Mouse (Mus musculus) hindbrain, embryonic 15.5 days (tissue): ENCODE data around the gene Gm13698. TPM values are rescaled to one million over a fixed set of nuclear protein-coding genes. Genes with fewer than 3 reads are reported as not detected.
A peak's percentile ranks its signal among the peaks of the same experiment; 100 is the strongest.
"Not testable (repeated sequence)": the region's sequence is repeated elsewhere in the genome, so short reads cannot be mapped to it uniquely, and the experiment has no call there.

Experiments used
- ATAC-seq: fragments of 200-750 bp; cut with Nextera tagmentation; 2 replicates; pipeline ENCODE4 v1.8.0; 2017; ENCODE audit warnings: low read depth, moderate number of reproducible peaks, moderate TSS enrichment; ENCODE audit not compliant: low FRiP score
- H3K27ac ChIP-seq: fragments of 300-500 bp; sonication (generic); replicated peaks from 2 replicates; pipeline ENCODE4 v1.5.1; 2015; ENCODE audit warnings: mild to moderate bottlenecking, inconsistent platforms
- H3K27me3 ChIP-seq: fragments of 300-500 bp; sonication (generic); 2 replicates; pipeline ENCODE4 v1.6.1; 2015; ENCODE audit warnings: control low read depth, inconsistent platforms
- H3K36me3 ChIP-seq: fragments of 300-500 bp; sonication (generic); 2 replicates; pipeline ENCODE4 v1.6.1; 2015; ENCODE audit warnings: control low read depth, inconsistent platforms
- H3K4me1 ChIP-seq: fragments of 300-500 bp; sonication (generic); replicated peaks from 2 replicates; pipeline ENCODE4 v1.6.1; 2015; ENCODE audit warnings: control low read depth, inconsistent platforms
- H3K4me2 ChIP-seq: fragments of 300-500 bp; sonication (generic); 2 replicates; pipeline ENCODE4 v1.6.1; 2015; ENCODE audit warnings: moderate library complexity, mild to moderate bottlenecking, inconsistent platforms
- H3K4me3 ChIP-seq: fragments of 300-500 bp; sonication (generic); 2 replicates; pipeline ENCODE4 v1.5.1; 2015; ENCODE audit warnings: mild to moderate bottlenecking, inconsistent platforms
- H3K9ac ChIP-seq: fragments of 300-500 bp; sonication (generic); 2 replicates; pipeline ENCODE4 v1.6.1; 2015; ENCODE audit warnings: inconsistent platforms
- H3K9me3 ChIP-seq: fragments of 300-500 bp; sonication (generic); 2 replicates; pipeline ENCODE4 v1.6.1; 2016; ENCODE audit warnings: control low read depth, inconsistent platforms
- WGBS: fragments of 180-500 bp; shearing (Covaris S2); methylation state at CpG from one replicate; pipeline ENCODE4 v1.1.7; 2015; 5-methylcytosine and 5-hydroxymethylcytosine counted together
- polyA plus RNA-seq: library from polyadenylated mRNA; unstranded; fragments of >200 nt; fragmentation: Nextera tagmentation; extraction: Ambion mirVana; gene quantifications from 2 replicates; pipeline ENCODE4 v1.2.1, GENCODE M21; 2015

Gm13698 gene
- polyA plus RNA-seq = not detected in 2 replicates

DNA sequence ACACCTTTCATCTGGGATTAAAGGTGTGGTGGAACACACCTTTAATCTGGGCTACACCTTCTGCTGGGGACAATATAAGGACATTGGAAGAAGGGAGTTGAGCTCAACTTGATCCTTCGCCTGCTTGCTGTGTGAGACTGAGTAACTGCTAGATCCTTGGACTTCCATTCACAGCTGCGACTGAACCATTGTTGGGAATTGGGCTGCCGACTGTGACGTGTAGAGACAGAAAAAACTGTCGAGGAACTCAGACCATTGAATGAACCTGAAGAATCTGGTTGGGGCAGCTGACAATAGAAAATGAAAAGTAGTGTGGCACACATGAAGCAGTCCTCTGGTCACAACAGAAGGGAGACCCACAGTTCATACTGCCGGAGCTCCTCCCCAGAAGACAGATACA is at the start of gene Gm13698:
Gene Gm13698, plus strand, starts transcription at position 301 of the 400 bp plus-strand sequence.
- H3K9ac ChIP-seq, H3K27ac ChIP-seq, ATAC-seq, H3K4me1 ChIP-seq, H3K4me2 ChIP-seq, H3K27me3 ChIP-seq, H3K4me3 ChIP-seq, H3K9me3 ChIP-seq, H3K36me3 ChIP-seq: not testable (repeated sequence)
- WGBS = no CpG with 5 or more reads among the region's 6 CpGs

DNA sequence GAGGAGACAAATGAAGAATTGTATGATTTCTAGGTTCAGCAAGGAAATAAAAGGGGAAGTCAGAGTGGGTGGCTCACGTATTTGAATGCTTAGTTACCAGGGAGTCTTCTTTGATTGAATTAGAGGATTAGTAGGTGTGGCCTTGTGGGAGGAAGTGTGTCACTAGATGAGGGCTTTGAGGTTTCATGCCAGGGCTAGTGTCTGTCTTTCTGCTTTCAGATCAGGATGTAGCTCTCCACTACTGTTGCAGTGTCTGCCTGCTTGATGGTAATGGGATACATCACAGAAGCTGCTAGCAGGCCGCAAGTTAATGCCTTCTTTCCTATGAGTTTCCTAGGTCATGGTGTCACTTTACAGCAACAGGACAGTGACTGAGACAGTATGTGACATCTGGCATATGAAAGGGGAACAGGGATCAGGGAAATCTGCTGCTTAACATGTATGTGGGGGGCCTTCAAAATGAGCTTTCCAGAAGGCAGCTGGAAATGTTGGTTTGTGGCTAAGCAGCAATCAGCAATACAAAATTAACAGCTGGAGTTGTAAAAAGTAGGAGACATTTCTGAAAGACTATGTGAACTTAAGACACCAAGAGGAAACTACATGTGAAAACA is 25.9 kb upstream of the Gm13698 start:
- Histone ChIP-seq H3K4me3 (no peak overlapping the region), H3K9ac (no peak overlapping the region), H3K4me2 (no peak overlapping the region), H3K9me3 (no peaks in the 10 kb centered on the region), H3K27ac (no peak overlapping the region), H3K27me3 (no peaks in the 10 kb centered on the region), H3K36me3 (no peaks in the 10 kb centered on the region), H3K4me1 (no peaks in the 10 kb centered on the region)
- WGBS = 63% methylated on average over 2 of the region's 2 CpGs
- ATAC-seq = no peak

DNA sequence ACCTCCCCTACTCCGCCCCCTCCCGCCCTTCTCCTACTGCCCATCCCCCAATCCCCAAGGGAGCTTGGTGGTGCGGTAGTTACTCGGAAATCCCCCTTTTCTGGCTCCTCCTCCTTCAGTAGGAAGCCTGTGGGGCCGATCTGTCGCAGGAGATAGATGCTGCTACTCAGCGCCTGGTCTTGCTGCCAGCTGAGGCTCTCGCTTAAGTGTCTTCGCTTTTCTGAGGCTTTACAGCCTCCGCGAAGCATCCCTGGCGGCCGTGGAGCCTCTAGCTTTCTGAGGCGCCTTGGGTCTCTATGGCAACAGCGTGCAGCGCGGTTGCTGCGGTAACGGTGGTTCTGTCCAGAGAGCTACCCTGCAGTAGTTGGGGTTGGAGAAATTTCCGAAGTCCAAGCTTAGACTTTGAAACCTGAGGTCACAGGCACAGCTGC is 14.5 kb upstream of the Gm13698 start, which contains the start of gene Zswim2:
Gene Zswim2, minus strand, starts transcription at position 298 of the 431 bp plus-strand sequence.
- H3K4me3 ChIP-seq = peak within 1 kb of the TSS; percentile 38
- peaks cover 4% of the 10 kb centered on the region; the same call in 1 of the 2 replicates for H3K4me1 ChIP-seq
- peak; percentile 99 for ATAC-seq
- WGBS = under 1% methylated on average over 20 of the region's 20 CpGs
- no peaks in the 10 kb centered on the region for H3K27me3 ChIP-seq
- H3K27ac ChIP-seq = 0 out of 2 replicates have a peak within 1 kb of the TSS, but pooled peaks have one; percentile 3
- H3K36me3 ChIP-seq = no peaks in the 10 kb centered on the region
- no peaks in the 10 kb centered on the region for H3K9me3 ChIP-seq
- H3K9ac ChIP-seq = 0 out of 2 replicates have a peak within 1 kb of the TSS, but pooled peaks have one; percentile 2
- H3K4me2 ChIP-seq = peak within 1 kb of the TSS; percentile 80

DNA sequence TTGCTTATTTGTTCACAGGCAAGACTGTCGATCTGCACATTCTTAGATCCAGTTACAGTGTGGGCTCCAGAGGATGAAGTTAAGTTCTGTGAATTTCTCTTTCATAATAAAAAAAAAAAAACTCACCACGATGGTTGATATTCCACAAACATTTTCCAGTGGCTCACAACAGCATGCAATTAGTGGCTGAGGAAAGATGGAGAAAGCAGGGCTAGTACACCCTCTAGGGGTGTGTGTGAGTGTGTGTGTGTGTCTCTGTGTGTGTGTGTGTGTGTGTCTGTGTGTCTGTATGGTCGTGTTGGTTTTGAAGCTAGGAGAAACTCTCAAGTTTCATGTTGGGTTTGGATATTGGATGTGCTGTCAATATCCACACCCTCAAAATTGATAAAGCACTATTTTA is 14.1 kb upstream of the Gm13698 start:
- no peak overlapping the region for H3K27ac ChIP-seq
- 35% methylated on average over 3 of the region's 3 CpGs for WGBS
- H3K4me3 ChIP-seq = peak overlapping the region; percentile 38
- no peaks in the 10 kb centered on the region for H3K9me3 ChIP-seq
- no peaks in the 10 kb centered on the region for H3K27me3 ChIP-seq
- ATAC-seq = peak; percentile 39; the same call in 1 of the 2 replicates
- H3K4me1 ChIP-seq = peaks cover 4% of the 10 kb centered on the region; the same call in 1 of the 2 replicates
- no peaks in the 10 kb centered on the region for H3K36me3 ChIP-seq
- peak overlapping the region; percentile 80 for H3K4me2 ChIP-seq
- no peak overlapping the region for H3K9ac ChIP-seq

DNA sequence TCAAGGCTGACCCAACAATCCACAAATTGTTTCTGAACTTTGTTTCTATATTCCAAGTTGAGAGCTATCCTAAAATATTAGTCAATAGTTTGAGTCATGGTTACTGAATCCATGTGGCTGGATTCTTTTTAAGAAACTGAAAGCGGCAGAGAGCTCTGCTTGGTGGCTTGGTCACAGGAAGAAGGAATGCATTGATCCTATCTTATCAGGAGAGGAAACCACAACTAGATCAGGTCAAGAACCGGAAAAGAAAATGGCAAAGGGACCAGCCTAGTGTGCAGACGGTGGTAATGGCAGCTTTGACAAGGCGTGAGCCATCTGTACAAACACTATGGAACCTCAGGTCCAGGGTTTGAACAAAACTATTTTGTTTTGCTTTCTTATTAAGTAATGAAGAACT is 13.7 kb upstream of the Gm13698 start:
- Histone ChIP-seq H3K4me1 (peaks cover 4% of the 10 kb centered on the region; the same call in 1 of the 2 replicates), H3K4me2 (no peak overlapping the region), H3K27me3 (no peaks in the 10 kb centered on the region), H3K9me3 (no peaks in the 10 kb centered on the region), H3K27ac (no peak overlapping the region), H3K9ac (no peak overlapping the region), H3K36me3 (no peaks in the 10 kb centered on the region), H3K4me3 (no peak overlapping the region)
- WGBS = 77% methylated on average over 4 of the region's 4 CpGs
- no peak for ATAC-seq

DNA sequence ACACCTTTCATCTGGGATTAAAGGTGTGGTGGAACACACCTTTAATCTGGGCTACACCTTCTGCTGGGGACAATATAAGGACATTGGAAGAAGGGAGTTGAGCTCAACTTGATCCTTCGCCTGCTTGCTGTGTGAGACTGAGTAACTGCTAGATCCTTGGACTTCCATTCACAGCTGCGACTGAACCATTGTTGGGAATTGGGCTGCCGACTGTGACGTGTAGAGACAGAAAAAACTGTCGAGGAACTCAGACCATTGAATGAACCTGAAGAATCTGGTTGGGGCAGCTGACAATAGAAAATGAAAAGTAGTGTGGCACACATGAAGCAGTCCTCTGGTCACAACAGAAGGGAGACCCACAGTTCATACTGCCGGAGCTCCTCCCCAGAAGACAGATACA is 5.7 kb downstream of the Gm13698 start, which contains the start of gene Gm13693:
Gene Gm13693, plus strand, starts transcription at position 301 of the 400 bp plus-strand sequence.
- WGBS = no CpG with 5 or more reads among the region's 6 CpGs
- H3K9ac ChIP-seq, H3K36me3 ChIP-seq, H3K4me2 ChIP-seq, H3K4me1 ChIP-seq, H3K9me3 ChIP-seq, H3K27me3 ChIP-seq, H3K27ac ChIP-seq, ATAC-seq, H3K4me3 ChIP-seq: not testable (repeated sequence)

DNA sequence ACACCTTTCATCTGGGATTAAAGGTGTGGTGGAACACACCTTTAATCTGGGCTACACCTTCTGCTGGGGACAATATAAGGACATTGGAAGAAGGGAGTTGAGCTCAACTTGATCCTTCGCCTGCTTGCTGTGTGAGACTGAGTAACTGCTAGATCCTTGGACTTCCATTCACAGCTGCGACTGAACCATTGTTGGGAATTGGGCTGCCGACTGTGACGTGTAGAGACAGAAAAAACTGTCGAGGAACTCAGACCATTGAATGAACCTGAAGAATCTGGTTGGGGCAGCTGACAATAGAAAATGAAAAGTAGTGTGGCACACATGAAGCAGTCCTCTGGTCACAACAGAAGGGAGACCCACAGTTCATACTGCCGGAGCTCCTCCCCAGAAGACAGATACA is 11.5 kb downstream of the Gm13698 start, which contains the start of gene Gm13695:
Gene Gm13695, plus strand, starts transcription at position 301 of the 400 bp plus-strand sequence.
- not testable (repeated sequence) for H3K27ac ChIP-seq, H3K4me2 ChIP-seq, H3K4me1 ChIP-seq, H3K9ac ChIP-seq, ATAC-seq, H3K36me3 ChIP-seq, H3K9me3 ChIP-seq, H3K4me3 ChIP-seq, H3K27me3 ChIP-seq
- no CpG with 5 or more reads among the region's 6 CpGs for WGBS

DNA sequence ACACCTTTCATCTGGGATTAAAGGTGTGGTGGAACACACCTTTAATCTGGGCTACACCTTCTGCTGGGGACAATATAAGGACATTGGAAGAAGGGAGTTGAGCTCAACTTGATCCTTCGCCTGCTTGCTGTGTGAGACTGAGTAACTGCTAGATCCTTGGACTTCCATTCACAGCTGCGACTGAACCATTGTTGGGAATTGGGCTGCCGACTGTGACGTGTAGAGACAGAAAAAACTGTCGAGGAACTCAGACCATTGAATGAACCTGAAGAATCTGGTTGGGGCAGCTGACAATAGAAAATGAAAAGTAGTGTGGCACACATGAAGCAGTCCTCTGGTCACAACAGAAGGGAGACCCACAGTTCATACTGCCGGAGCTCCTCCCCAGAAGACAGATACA is 17.3 kb downstream of the Gm13698 start, which contains the start of gene Gm13696:
Gene Gm13696, plus strand, starts transcription at position 301 of the 400 bp plus-strand sequence.
- not testable (repeated sequence) for H3K27ac ChIP-seq, H3K4me3 ChIP-seq, H3K4me1 ChIP-seq, H3K9me3 ChIP-seq, H3K9ac ChIP-seq, ATAC-seq, H3K36me3 ChIP-seq, H3K4me2 ChIP-seq, H3K27me3 ChIP-seq
- WGBS = no CpG with 5 or more reads among the region's 6 CpGs

DNA sequence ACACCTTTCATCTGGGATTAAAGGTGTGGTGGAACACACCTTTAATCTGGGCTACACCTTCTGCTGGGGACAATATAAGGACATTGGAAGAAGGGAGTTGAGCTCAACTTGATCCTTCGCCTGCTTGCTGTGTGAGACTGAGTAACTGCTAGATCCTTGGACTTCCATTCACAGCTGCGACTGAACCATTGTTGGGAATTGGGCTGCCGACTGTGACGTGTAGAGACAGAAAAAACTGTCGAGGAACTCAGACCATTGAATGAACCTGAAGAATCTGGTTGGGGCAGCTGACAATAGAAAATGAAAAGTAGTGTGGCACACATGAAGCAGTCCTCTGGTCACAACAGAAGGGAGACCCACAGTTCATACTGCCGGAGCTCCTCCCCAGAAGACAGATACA is 23.1 kb downstream of the Gm13698 start, which contains the start of gene Gm13694:
Gene Gm13694, plus strand, starts transcription at position 301 of the 400 bp plus-strand sequence.
- ATAC-seq, H3K27me3 ChIP-seq, H3K9ac ChIP-seq, H3K4me1 ChIP-seq, H3K27ac ChIP-seq, H3K9me3 ChIP-seq, H3K4me2 ChIP-seq, H3K36me3 ChIP-seq, H3K4me3 ChIP-seq: not testable (repeated sequence)
- WGBS = no CpG with 5 or more reads among the region's 6 CpGs

DNA sequence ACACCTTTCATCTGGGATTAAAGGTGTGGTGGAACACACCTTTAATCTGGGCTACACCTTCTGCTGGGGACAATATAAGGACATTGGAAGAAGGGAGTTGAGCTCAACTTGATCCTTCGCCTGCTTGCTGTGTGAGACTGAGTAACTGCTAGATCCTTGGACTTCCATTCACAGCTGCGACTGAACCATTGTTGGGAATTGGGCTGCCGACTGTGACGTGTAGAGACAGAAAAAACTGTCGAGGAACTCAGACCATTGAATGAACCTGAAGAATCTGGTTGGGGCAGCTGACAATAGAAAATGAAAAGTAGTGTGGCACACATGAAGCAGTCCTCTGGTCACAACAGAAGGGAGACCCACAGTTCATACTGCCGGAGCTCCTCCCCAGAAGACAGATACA is 28.9 kb downstream of the Gm13698 start, which contains the start of gene Gm13697:
Gene Gm13697, plus strand, starts transcription at position 301 of the 400 bp plus-strand sequence.
- WGBS = no CpG with 5 or more reads among the region's 6 CpGs

DNA sequence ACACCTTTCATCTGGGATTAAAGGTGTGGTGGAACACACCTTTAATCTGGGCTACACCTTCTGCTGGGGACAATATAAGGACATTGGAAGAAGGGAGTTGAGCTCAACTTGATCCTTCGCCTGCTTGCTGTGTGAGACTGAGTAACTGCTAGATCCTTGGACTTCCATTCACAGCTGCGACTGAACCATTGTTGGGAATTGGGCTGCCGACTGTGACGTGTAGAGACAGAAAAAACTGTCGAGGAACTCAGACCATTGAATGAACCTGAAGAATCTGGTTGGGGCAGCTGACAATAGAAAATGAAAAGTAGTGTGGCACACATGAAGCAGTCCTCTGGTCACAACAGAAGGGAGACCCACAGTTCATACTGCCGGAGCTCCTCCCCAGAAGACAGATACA is 34.8 kb downstream of the Gm13698 start, which contains the start of gene Gm13691:
Gene Gm13691, plus strand, starts transcription at position 301 of the 400 bp plus-strand sequence.
- H3K4me1 ChIP-seq, H3K9me3 ChIP-seq, H3K4me3 ChIP-seq, ATAC-seq, H3K27me3 ChIP-seq, H3K9ac ChIP-seq, H3K36me3 ChIP-seq, H3K4me2 ChIP-seq, H3K27ac ChIP-seq: not testable (repeated sequence)
- no CpG with 5 or more reads among the region's 6 CpGs for WGBS

More for the DNA sequence above, 28.9 kb downstream of the Gm13698 start, which contains the start of gene Gm13697:
- not testable (repeated sequence) for H3K4me1 ChIP-seq, H3K36me3 ChIP-seq, H3K4me3 ChIP-seq, H3K27me3 ChIP-seq, ATAC-seq, H3K9me3 ChIP-seq, H3K9ac ChIP-seq, H3K4me2 ChIP-seq, H3K27ac ChIP-seq

DNA sequence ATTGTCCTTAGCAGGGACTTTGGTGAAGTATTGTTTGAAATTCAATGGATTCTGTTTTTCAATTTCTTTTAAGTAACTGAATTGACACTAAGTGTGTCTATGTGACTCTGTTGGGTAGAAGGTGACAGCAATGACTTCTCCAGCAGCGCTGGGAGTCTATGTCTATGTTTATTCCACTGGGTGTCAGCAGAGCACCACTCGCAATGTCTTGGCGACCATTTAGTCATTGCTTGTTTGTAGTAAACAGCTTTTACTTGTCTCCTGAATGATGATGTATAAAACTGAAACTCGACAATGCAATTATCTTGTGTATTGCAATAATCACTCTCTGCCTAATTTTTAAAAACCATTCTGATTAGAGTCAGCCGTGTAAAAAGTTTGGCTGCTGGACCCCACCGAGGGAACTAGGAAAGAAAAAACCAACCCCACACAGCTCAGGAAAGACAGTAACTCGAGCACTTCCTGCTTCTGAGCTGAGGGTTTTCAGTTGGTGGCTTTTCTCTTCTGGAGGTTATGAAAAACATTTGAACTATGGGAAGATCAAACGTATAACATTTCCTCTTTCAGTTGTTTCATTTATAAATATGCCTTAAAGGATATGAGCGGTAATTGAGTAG is 38.3 kb downstream of the Gm13698 start:
- WGBS = 70% methylated on average over 8 of the region's 9 CpGs

More for the DNA sequence above, 38.3 kb downstream of the Gm13698 start:
- not testable (repeated sequence) for H3K9me3 ChIP-seq, H3K4me3 ChIP-seq, H3K27me3 ChIP-seq, H3K4me1 ChIP-seq, ATAC-seq, H3K4me2 ChIP-seq, H3K27ac ChIP-seq, H3K9ac ChIP-seq, H3K36me3 ChIP-seq
